Mouse (Mus musculus) lung, embryonic 16.5 days (tissue): ENCODE measurements around the gene Cep68. TPM values are rescaled to one million over a fixed set of nuclear protein-coding genes. Genes with fewer than 3 reads are reported as not detected.
A peak's percentile ranks its signal among the peaks of the same experiment; 100 is the strongest.

Source experiments
- ATAC-seq: fragments of 200-750 bp; cut with Nextera tagmentation; 2 replicates; pipeline ENCODE4 v1.8.0; 2017; ENCODE audit warnings: low read depth, mild to moderate bottlenecking, moderate library complexity
- H3K27ac ChIP-seq: fragments of 300-500 bp; sonication (generic); 2 replicates; pipeline ENCODE4 v1.5.1; 2014; ENCODE audit warnings: mild to moderate bottlenecking, control low read depth, low read length
- H3K27me3 ChIP-seq: fragments of 300-500 bp; sonication (generic); 2 replicates; pipeline ENCODE4 v1.6.1; 2014; ENCODE audit warnings: low read depth, low read length, mixed read lengths; ENCODE audit not compliant: control insufficient read depth, insufficient read depth
- H3K36me3 ChIP-seq: fragments of 300-500 bp; sonication (generic); 2 replicates; pipeline ENCODE4 v1.6.1; 2014; ENCODE audit warnings: low read length; ENCODE audit not compliant: control insufficient read depth, insufficient read depth
- H3K4me1 ChIP-seq: fragments of 300-500 bp; sonication (generic); replicated peaks from 2 replicates; pipeline ENCODE4 v1.6.1; 2014; ENCODE audit warnings: low read length, mixed read lengths; ENCODE audit not compliant: control insufficient read depth, insufficient read depth
- H3K4me2 ChIP-seq: fragments of 300-500 bp; sonication (generic); 2 replicates; pipeline ENCODE4 v1.6.1; 2014; ENCODE audit warnings: low read depth, low read length, control low read depth
- H3K4me3 ChIP-seq: fragments of 300-500 bp; sonication (generic); 2 replicates; pipeline ENCODE4 v1.5.1; 2014; ENCODE audit warnings: mild to moderate bottlenecking, low read length, control low read depth
- H3K9ac ChIP-seq: fragments of 300-500 bp; sonication (generic); 2 replicates; pipeline ENCODE4 v1.6.1; 2014; ENCODE audit warnings: low read length, control low read depth
- H3K9me3 ChIP-seq: fragments of 300-500 bp; sonication (generic); 2 replicates; pipeline ENCODE4 v1.6.1; 2016; ENCODE audit warnings: low read length; ENCODE audit not compliant: control insufficient read depth
- WGBS: fragments of 180-500 bp; shearing (Covaris S2); extraction: QIAGEN DNeasy Blood & Tissue Kit; methylation state at CpG from one replicate; pipeline ENCODE4 v1.1.7; 2014; 5-methylcytosine and 5-hydroxymethylcytosine counted together
- polyA plus RNA-seq: library from polyadenylated mRNA; unstranded; fragments of >200 nt; fragmentation: Nextera tagmentation; extraction: Ambion mirVana; gene quantifications from 2 replicates; pipeline ENCODE4 v1.2.1, GENCODE M21; 2015

Cep68 gene
- polyA plus RNA-seq, 1 experiment from 2014 or later = 36.8 TPM

- H3K27me3 ChIP-seq = no peaks in the 10 kb centered on the region
- H3K9me3 ChIP-seq = no peaks in the 10 kb centered on the region
- ATAC-seq = no peak
- H3K4me1 ChIP-seq = no peaks in the 10 kb centered on the region
- H3K4me2 ChIP-seq = no peak overlapping the region
- peaks cover 27% of the 10 kb centered on the region for H3K36me3 ChIP-seq
- H3K4me3 ChIP-seq = no peak overlapping the region
- H3K9ac ChIP-seq = no peak overlapping the region
- no peak overlapping the region for H3K27ac ChIP-seq
- 97% methylated on average over 1 of the region's 1 CpGs for WGBS
Measured at GRCm38 (mm10) chr11:20217227-20217626, 32.0 kb downstream of the Cep68 start.

GRCm38 (mm10) chr11:20216415-20216814 lies 32.8 kb downstream of the Cep68 start:
- Histone ChIP-seq H3K27me3 (no peaks in the 10 kb centered on the region), H3K4me3 (no peak overlapping the region), H3K36me3 (peaks cover 26% of the 10 kb centered on the region), H3K4me1 (no peaks in the 10 kb centered on the region), H3K9me3 (no peaks in the 10 kb centered on the region), H3K9ac (no peak overlapping the region), H3K27ac (no peak overlapping the region), H3K4me2 (no peak overlapping the region)
- no peak for ATAC-seq
- WGBS = 84% methylated on average over 4 of the region's 4 CpGs

GRCm38 (mm10) chr11:20214779-20215178 lies 34.5 kb downstream of the Cep68 start:
- H3K36me3 ChIP-seq = peaks cover 24% of the 10 kb centered on the region
- H3K4me2 ChIP-seq = no peak overlapping the region
- H3K9ac ChIP-seq = no peak overlapping the region
- ATAC-seq = no peak
- H3K9me3 ChIP-seq = no peaks in the 10 kb centered on the region
- H3K27me3 ChIP-seq = no peaks in the 10 kb centered on the region
- H3K4me3 ChIP-seq = no peak overlapping the region
- no peak overlapping the region for H3K27ac ChIP-seq
- no peaks in the 10 kb centered on the region; the same call in 1 of the 2 replicates for H3K4me1 ChIP-seq
- 100% methylated on average over 1 of the region's 1 CpGs for WGBS

DNA sequence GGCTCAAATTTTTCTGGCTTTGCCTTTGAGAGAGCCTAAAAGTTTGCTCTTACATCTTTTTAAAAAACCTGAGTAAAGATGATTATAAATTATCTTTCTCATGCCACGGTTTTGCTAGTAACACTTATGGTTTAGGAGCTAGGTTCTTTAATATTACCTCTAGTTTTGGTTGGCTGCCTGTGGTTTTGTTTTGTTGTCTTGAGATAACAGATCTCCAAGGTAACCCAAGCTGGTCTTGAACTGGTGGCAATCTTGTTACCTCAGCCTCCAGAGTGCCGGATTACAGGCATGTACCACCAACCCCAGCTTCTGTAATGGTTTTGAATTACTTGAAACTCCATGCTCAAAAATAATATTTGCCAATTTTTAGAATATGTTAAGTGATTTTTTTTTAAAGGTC lies 37.4 kb downstream of the Cep68 start:
- Histone ChIP-seq H3K36me3 (peaks cover 11% of the 10 kb centered on the region; the same call in 1 of the 2 replicates), H3K27me3 (no peaks in the 10 kb centered on the region), H3K4me2 (no peak overlapping the region), H3K4me3 (no peak overlapping the region), H3K27ac (no peak overlapping the region), H3K9me3 (no peaks in the 10 kb centered on the region), H3K4me1 (peaks cover 2% of the 10 kb centered on the region), H3K9ac (no peak overlapping the region)
- WGBS = 72% methylated on average over 2 of the region's 2 CpGs
- ATAC-seq = no peak

DNA sequence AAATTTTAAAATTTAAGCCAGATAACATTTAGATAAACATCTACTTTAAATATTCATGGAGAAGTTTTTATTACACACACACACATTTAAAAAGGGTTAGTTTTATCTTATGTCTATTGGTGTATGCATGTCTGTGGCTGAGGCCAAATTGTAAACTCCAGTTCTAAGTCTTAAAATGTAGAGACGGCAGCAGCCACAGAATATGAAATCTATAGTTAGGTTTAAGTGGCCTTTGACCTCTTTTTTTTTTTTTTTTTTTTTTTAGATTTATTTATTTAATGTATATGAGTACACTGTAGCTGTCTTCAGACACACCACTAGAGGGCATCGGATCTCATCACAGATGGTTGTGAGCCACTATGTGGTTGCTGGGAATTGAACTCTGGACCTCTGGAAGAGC lies 41.6 kb downstream of the Cep68 start:
- Histone ChIP-seq H3K9me3 (no peaks in the 10 kb centered on the region), H3K4me2 (no peak overlapping the region), H3K27me3 (no peaks in the 10 kb centered on the region), H3K27ac (no peak overlapping the region), H3K4me3 (no peak overlapping the region), H3K4me1 (peaks cover 25% of the 10 kb centered on the region), H3K36me3 (no peaks in the 10 kb centered on the region), H3K9ac (no peak overlapping the region)
- 80% methylated on average over 2 of the region's 2 CpGs for WGBS
- ATAC-seq = no peak

DNA sequence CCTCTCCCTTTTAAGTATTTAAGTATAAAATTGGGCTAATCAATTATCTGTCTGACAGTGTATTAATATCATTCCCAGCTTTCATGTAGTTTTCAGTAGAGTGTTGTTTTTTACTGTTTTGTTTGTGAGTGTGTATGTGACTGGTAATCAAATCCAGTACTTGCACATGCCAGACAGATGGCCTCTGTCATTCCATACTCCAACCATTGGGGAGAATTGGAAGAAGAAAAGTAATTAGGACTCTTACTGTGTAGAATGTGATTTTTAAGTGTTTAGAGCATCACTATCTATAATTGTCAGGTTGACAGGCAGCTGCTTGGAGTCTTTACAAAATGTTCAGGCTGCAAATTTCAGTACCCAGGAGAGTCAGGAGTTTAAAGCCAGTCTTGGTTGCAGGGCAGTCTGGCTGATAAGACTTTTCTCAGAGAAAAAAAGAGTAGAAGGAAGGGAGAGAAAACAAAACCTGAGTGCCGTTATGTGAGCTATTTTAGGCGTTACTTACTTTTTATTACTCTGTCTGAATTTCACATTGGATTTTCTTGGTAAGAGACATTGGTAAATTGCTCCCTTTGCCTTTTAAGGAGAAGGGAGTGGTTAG lies 42.5 kb downstream of the Cep68 start:
- H3K4me3 ChIP-seq = no peak overlapping the region
- WGBS = 47% methylated on average over 2 of the region's 2 CpGs
- H3K36me3 ChIP-seq = no peaks in the 10 kb centered on the region
- H3K4me1 ChIP-seq = peaks cover 25% of the 10 kb centered on the region
- no peak overlapping the region for H3K4me2 ChIP-seq
- H3K27me3 ChIP-seq = no peaks in the 10 kb centered on the region
- ATAC-seq = no peak
- no peak overlapping the region for H3K9ac ChIP-seq
- H3K27ac ChIP-seq = no peak overlapping the region
- H3K9me3 ChIP-seq = no peaks in the 10 kb centered on the region

- ATAC-seq = no peak
- Histone ChIP-seq H3K9ac (no peak overlapping the region), H3K4me3 (no peak overlapping the region), H3K36me3 (no peaks in the 10 kb centered on the region), H3K27ac (no peak overlapping the region), H3K9me3 (no peaks in the 10 kb centered on the region), H3K4me1 (peaks cover 25% of the 10 kb centered on the region), H3K27me3 (no peaks in the 10 kb centered on the region), H3K4me2 (no peak overlapping the region)
- WGBS = 60% methylated on average over 4 of the region's 4 CpGs
Measured at GRCm38 (mm10) chr11:20205538-20205937, 43.7 kb downstream of the Cep68 start.

- no peaks in the 10 kb centered on the region for H3K9me3 ChIP-seq
- no peak overlapping the region for H3K4me3 ChIP-seq
- H3K27me3 ChIP-seq = no peaks in the 10 kb centered on the region
- no peak overlapping the region for H3K27ac ChIP-seq
- 61% methylated on average over 9 of the region's 9 CpGs for WGBS
- no peak overlapping the region for H3K4me2 ChIP-seq
- peaks cover 28% of the 10 kb centered on the region for H3K4me1 ChIP-seq
- no peak overlapping the region for H3K9ac ChIP-seq
- ATAC-seq = no peak
- H3K36me3 ChIP-seq = no peaks in the 10 kb centered on the region
Measured at GRCm38 (mm10) chr11:20204870-20205446, 44.3 kb downstream of the Cep68 start.

- no peak for ATAC-seq
- no peak overlapping the region for H3K27ac ChIP-seq
- peaks cover 28% of the 10 kb centered on the region for H3K4me1 ChIP-seq
- no peaks in the 10 kb centered on the region for H3K36me3 ChIP-seq
- H3K4me2 ChIP-seq = 0 out of 2 replicates have a peak overlapping the region, but pooled peaks have one; percentile 8
- H3K4me3 ChIP-seq = no peak overlapping the region
- no peaks in the 10 kb centered on the region for H3K9me3 ChIP-seq
- H3K9ac ChIP-seq = no peak overlapping the region
- H3K27me3 ChIP-seq = no peaks in the 10 kb centered on the region
- 49% methylated on average over 2 of the region's 2 CpGs for WGBS
Measured at GRCm38 (mm10) chr11:20204321-20204720, 44.9 kb downstream of the Cep68 start.
